Mouse (Mus musculus) midbrain, embryonic 14.5 days (tissue): ENCODE results near the gene Ppp1r1b. TPM values are rescaled to one million over a fixed set of nuclear protein-coding genes. Genes with fewer than 3 reads are reported as not detected.

Experiments used
- ATAC-seq: fragments of 200-750 bp; cut with Nextera tagmentation; 2 replicates; pipeline ENCODE4 v1.8.0; 2017; ENCODE audit warnings: moderate number of reproducible peaks, moderate library complexity; ENCODE audit not compliant: low FRiP score, low TSS enrichment
- DNase-seq: peaks from one replicate; pipeline ENCODE4 v3.0.0-alpha.2; 2015
- H3K27ac ChIP-seq: fragments of 300-500 bp; sonication (generic); replicated peaks from 2 replicates; pipeline ENCODE4 v1.5.1; 2014; ENCODE audit warnings: mild to moderate bottlenecking, low read depth, low read length, moderate library complexity
- H3K27me3 ChIP-seq: fragments of 300-500 bp; sonication (generic); 2 replicates; pipeline ENCODE4 v1.6.1; 2014; ENCODE audit warnings: low read length, control low read depth, mixed read lengths; ENCODE audit not compliant: control insufficient read depth, insufficient read depth
- H3K36me3 ChIP-seq: fragments of 300-500 bp; sonication (generic); 2 replicates; pipeline ENCODE4 v1.6.1; 2014; ENCODE audit warnings: low read length, control low read depth; ENCODE audit not compliant: control insufficient read depth, insufficient read depth
- H3K4me1 ChIP-seq: fragments of 300-500 bp; sonication (generic); 2 replicates; pipeline ENCODE4 v1.6.1; 2014; ENCODE audit warnings: mild to moderate bottlenecking, antibody characterized with exemption, low read length, control low read depth; ENCODE audit not compliant: control insufficient read depth, insufficient read depth
- H3K4me2 ChIP-seq: fragments of 300-500 bp; sonication (generic); 2 replicates; pipeline ENCODE4 v1.6.1; 2014; ENCODE audit warnings: mild to moderate bottlenecking, low read length, moderate library complexity
- H3K4me3 ChIP-seq: fragments of 300-500 bp; sonication (generic); replicated peaks from 2 replicates; pipeline ENCODE4 v1.5.1; 2014; ENCODE audit warnings: low read depth, low read length
- H3K9ac ChIP-seq: fragments of 300-500 bp; sonication (generic); replicated peaks from 2 replicates; pipeline ENCODE4 v1.6.1; 2014; ENCODE audit warnings: mild to moderate bottlenecking, low read length, moderate library complexity
- H3K9me3 ChIP-seq: fragments of 300-500 bp; sonication (generic); 2 replicates; pipeline ENCODE4 v1.6.1; 2016; ENCODE audit warnings: low read length, control low read depth, mixed read lengths; ENCODE audit not compliant: control insufficient read depth
- WGBS: fragments of 180-500 bp; shearing (Covaris S2); extraction: QIAGEN DNeasy Blood & Tissue Kit; methylation state at CpG from one replicate; pipeline ENCODE4 v1.1.7; 2014; 5-methylcytosine and 5-hydroxymethylcytosine counted together
- polyA plus RNA-seq: library from polyadenylated mRNA; unstranded; fragments of >200 nt; fragmentation: Nextera tagmentation; extraction: Ambion mirVana; gene quantifications from 2 replicates; pipeline ENCODE4 v1.2.1, GENCODE M21; 2014

Ppp1r1b gene
- polyA plus RNA-seq, 1 experiment from 2014 or later, result 0.95 TPM

DNA sequence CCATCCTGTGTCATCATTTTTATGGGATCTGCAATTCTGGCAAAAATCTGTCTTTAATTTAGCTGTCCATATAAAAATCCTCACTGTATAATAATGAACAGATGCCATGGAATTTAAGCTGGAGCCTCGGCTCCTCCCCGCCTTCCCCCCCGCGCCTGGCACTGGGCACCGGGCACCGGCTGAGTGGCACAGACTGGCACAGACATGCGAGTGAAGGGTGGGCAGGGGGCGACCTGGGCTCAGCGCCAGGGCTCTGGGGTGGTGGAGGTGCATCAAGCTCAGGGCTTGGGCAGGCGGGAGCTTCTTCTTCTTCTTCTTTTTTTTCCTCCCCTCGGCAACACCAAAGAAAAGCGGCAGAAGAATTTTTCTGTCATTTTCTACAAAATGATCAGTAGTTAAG, 27.8 kb upstream of the Ppp1r1b start:
- WGBS, result 9% methylated on average over 12 of the region's 12 CpGs
- H3K4me2 ChIP-seq, result no peak overlapping the region
- H3K4me1 ChIP-seq, result no peaks in the 10 kb centered on the region
- H3K4me3 ChIP-seq, result no peak overlapping the region
- H3K27me3 ChIP-seq, result peaks cover 99% of the 10 kb centered on the region
- ATAC-seq (no peak), DNase-seq (no peak)
- H3K36me3 ChIP-seq, result no peaks in the 10 kb centered on the region
- no peak overlapping the region for H3K27ac ChIP-seq
- H3K9me3 ChIP-seq, result no peaks in the 10 kb centered on the region
- H3K9ac ChIP-seq, result no peak overlapping the region

DNA sequence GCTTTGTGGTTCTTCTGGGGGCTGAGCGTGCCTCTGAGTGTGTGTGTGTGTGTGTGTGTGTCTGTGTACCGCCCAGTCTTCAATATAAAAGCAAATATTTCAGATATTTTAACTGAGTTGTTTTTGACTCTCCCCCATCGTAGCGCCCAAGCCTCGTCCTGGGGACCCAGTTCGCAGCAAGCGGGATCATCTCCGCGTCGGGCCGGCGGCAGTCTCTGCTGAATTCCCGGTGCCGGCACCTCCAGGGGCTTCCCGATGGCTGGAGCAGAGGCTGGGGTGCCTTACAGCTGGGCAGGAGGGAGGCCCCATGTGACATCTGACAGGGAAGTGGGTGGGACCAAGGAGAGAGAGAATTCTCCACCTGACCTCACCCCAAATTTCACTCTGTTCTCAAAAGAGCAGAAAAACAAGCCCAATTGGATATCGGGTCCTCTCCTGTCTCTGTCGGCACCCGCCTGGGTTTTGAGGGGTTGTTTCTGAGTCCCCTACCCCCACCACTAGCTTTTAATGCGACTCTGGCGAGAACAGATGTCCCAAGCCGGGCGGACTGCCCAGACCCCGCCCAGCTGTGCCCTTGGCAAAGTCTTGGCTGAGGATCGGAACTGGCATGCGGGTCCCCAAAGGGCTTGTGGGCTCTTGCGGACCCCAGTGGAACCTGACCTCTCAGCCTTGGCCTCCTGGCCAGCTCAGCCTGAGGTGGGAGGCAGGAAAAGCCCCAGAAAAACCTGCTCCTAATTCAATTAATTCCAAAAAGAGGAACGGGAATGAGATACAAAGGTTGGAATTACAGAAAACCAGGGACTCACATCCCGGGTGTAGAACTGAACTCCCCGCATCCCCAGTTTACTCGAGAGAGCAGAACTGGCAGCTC, 27.2 kb upstream of the Ppp1r1b start:
- ATAC-seq (no peak), DNase-seq (peak; percentile 58)
- WGBS, result 1% methylated on average over 30 of the region's 30 CpGs
- Histone ChIP-seq H3K27ac (no peak overlapping the region), H3K4me3 (no peak overlapping the region), H3K9me3 (no peaks in the 10 kb centered on the region), H3K4me2 (peak overlapping the region; percentile 25; the same call in 1 of the 2 replicates), H3K4me1 (no peaks in the 10 kb centered on the region), H3K36me3 (no peaks in the 10 kb centered on the region), H3K27me3 (peaks cover 99% of the 10 kb centered on the region), H3K9ac (no peak overlapping the region)

DNA sequence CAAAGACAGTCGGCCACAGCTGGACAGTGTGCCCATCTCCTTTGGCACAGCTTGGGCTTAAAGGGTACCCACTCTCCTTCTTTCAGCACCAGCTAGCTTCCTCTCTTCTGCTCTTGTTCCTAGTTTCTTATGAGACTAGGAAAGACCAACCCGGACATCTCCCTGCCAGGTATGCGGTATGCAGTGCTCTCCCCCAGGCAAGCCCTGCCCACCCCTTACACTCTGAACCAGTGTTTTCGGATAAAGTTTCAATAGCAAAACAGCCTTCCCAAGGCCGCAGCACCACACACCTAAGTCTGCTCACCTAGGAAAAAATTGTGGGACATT, 26.6 kb upstream of the Ppp1r1b start:
- Histone ChIP-seq H3K36me3 (no peaks in the 10 kb centered on the region), H3K4me2 (no peak overlapping the region), H3K4me3 (no peak overlapping the region), H3K9ac (no peak overlapping the region), H3K4me1 (no peaks in the 10 kb centered on the region), H3K9me3 (no peaks in the 10 kb centered on the region), H3K27me3 (peaks cover 96% of the 10 kb centered on the region), H3K27ac (no peak overlapping the region)
- ATAC-seq (no peak), DNase-seq (no peak)
- whole genome bisulfite sequencing, result 5% methylated on average over 5 of the region's 5 CpGs

DNA sequence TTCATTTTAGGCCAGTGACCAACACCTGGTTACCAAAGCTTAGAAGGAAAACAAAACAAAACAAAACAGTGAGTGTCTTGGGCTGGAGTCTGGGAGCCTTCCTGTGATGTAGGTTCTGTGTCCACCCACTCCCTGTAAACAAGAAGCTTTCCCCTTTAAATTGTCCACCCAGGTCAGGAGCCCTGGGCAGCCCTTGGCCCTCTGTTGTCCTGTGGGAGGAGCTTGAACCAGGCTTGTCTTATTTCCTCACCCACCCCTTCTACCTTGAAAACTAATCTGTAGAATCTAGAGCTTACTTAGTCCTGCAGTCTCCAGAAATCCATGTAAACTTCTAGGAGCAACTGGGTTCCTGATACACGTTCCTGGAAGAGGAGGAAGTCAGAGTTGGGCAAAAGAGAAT, 26.0 kb upstream of the Ppp1r1b start:
- Histone ChIP-seq H3K27me3 (peaks cover 96% of the 10 kb centered on the region), H3K9ac (no peak overlapping the region), H3K4me3 (no peak overlapping the region), H3K36me3 (no peaks in the 10 kb centered on the region), H3K4me2 (no peak overlapping the region), H3K4me1 (peaks cover 5% of the 10 kb centered on the region; the same call in 1 of the 2 replicates), H3K27ac (no peak overlapping the region), H3K9me3 (no peaks in the 10 kb centered on the region)
- WGBS, result 0% methylated on average over 1 of the region's 1 CpGs
- DNase-seq (no peak), ATAC-seq (no peak)

DNA sequence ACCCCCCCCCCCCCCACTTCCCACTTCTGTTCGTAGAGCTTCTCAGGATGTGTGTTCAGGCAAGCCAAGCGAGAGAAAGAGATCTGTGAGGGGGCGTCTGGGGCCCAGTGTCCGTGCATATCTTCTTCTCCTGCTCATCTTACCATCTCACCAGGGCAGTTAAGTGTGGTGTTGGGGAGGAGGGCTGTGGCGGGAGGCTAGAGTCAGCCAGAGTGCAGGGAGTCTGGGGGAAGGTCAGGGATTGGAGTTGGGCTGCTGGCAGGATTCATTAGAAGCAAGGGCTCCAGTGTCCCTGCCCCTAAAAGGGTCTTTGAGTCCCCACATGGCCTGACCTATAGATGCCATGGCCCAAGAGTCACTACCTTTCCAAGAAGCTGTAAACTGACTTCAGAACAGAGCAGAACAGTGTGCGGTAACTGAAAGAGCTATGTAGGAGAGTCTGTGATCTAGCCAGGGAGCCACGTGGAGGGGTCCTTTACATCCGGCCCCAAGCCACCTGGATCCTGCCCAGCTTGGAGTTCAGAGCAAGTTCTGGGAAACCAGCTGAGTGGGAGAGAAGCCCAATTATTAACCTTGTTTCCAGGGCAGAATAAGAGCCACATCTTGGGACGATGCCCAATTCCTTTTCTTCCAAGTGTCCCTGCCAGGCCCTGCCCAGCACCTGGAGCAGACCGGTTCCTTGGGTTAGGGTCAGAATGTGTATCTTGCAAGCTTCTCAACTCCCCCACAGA, 24.9 kb upstream of the Ppp1r1b start:
- Histone ChIP-seq H3K9me3 (no peaks in the 10 kb centered on the region), H3K36me3 (no peaks in the 10 kb centered on the region), H3K9ac (no peak overlapping the region), H3K27ac (no peak overlapping the region), H3K27me3 (peaks cover 96% of the 10 kb centered on the region), H3K4me2 (no peak overlapping the region), H3K4me3 (no peak overlapping the region), H3K4me1 (peaks cover 8% of the 10 kb centered on the region; the same call in 1 of the 2 replicates)
- DNase-seq, result no peak
- ATAC-seq, result no peak
- WGBS, result 4% methylated on average over 10 of the region's 10 CpGs

DNA sequence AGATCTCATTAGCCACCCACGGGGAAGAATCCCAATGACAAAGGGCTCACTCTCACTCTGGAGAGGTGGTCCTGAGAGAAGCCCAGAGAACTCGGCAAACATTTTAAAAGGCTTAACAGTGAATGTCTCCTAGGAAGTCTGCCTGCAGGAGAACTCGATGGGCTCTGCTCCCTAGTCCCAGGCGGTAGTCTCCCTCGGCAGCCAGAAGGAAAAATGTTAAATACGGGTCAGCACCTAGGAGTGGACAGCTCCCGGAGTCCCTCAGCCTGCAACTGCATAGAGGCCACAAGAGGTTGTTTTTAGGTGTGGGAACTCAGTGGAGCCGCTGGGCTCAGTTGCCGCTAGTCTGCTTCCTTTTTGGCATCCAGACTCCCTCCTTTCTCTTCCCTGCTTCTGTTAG, 24.3 kb upstream of the Ppp1r1b start:
- Histone ChIP-seq H3K9ac (no peak overlapping the region), H3K9me3 (no peaks in the 10 kb centered on the region), H3K36me3 (no peaks in the 10 kb centered on the region), H3K4me2 (no peak overlapping the region), H3K4me1 (peaks cover 8% of the 10 kb centered on the region; the same call in 1 of the 2 replicates), H3K27me3 (peaks cover 94% of the 10 kb centered on the region), H3K4me3 (no peak overlapping the region), H3K27ac (no peak overlapping the region)
- DNase-seq (no peak), ATAC-seq (no peak)
- WGBS, result 0% methylated on average over 9 of the region's 9 CpGs

DNA sequence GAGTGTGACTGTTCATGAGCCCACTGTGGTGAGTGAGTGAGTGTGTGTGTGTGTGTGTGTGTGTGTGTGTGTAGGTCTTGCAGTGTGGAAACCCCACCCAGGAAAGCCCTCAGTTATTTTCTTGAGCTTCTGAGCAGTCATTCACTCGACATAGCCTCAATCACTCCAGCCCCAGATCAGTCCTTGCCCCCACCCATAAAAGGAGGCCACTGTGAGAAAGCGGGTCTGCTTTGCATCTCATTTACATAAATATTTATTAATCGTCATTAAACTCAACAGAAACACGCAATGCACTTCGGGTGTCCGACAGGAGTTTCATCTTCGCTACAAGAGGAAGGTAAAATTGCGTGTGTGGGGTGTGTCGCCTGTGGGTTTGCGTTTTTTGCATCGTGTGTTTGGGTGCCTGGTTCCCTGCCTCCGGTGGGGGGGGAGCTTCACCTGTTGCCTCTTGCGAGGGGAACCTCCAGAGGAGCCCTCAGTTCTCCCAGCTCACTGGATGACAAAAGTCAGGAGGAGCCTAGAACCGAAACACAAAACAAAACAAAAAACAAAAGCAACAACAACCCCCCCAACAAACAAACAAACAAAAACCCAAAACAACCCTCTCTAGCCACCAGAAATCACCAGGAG, 22.9 kb upstream of the Ppp1r1b start:
- DNase-seq (no peak), ATAC-seq (no peak)
- peaks cover 8% of the 10 kb centered on the region; the same call in 1 of the 2 replicates for H3K4me1 ChIP-seq
- peaks cover 92% of the 10 kb centered on the region for H3K27me3 ChIP-seq
- H3K36me3 ChIP-seq, result no peaks in the 10 kb centered on the region
- no peak overlapping the region for H3K9ac ChIP-seq
- no peak overlapping the region for H3K27ac ChIP-seq
- H3K9me3 ChIP-seq, result no peaks in the 10 kb centered on the region
- H3K4me2 ChIP-seq, result peak overlapping the region; percentile 16
- WGBS, result 4% methylated on average over 14 of the region's 14 CpGs
- H3K4me3 ChIP-seq, result peak overlapping the region; percentile 8; the same call in 1 of the 2 replicates

DNA sequence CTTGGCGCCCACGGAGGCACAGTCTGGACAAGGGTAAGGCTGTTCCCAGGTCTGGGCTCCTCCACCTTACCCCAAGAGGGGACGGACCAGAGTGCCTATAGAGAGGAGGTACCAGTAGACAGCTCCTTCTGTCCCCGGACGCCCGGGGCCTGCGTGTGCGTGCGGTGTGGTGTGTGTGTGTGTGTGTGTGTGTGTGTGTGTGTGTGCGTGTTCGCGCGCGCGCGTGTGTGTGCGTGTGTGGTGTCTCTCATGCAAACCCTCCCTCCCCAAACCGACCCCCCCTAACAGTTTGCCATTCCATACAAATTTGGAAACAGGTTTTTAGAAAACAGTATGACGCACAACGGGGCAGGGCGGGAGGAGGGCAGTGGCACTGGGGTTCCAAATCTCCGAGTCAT, 22.4 kb upstream of the Ppp1r1b start:
- Histone ChIP-seq H3K9me3 (no peaks in the 10 kb centered on the region), H3K4me3 (peak overlapping the region; percentile 8; the same call in 1 of the 2 replicates), H3K27me3 (peaks cover 92% of the 10 kb centered on the region), H3K9ac (no peak overlapping the region), H3K4me1 (peaks cover 8% of the 10 kb centered on the region; the same call in 1 of the 2 replicates), H3K4me2 (peak overlapping the region; percentile 16), H3K27ac (no peak overlapping the region), H3K36me3 (no peaks in the 10 kb centered on the region)
- DNase-seq, result no peak
- 3% methylated on average over 20 of the region's 22 CpGs for WGBS
- no peak for ATAC-seq
